Mouse (Mus musculus) liver, adult 2 months (tissue): ENCODE data around the gene Grm5. TPM values are rescaled to one million over a fixed set of nuclear protein-coding genes. Genes with fewer than 3 reads are reported as not detected.

Experiments
- DNase-seq: peaks from one replicate; pipeline ENCODE4 v3.0.0-alpha.2; 2011; ENCODE audit warnings: low read depth, low spot score; ENCODE audit errors: extremely low read depth
- H3K27ac ChIP-seq: fragments of 200-500 bp; replicated peaks from 2 replicates; pipeline ENCODE4 v1.5.1; 2012; ENCODE audit warnings: low read depth, mild to moderate bottlenecking, control low read depth, inconsistent platforms, low read length; ENCODE audit not compliant: insufficient read depth
- H3K27me3 ChIP-seq: fragments of 200-500 bp; 2 replicates; pipeline ENCODE4 v1.6.1; 2012; ENCODE audit warnings: mild to moderate bottlenecking, moderate library complexity, low read length, inconsistent platforms; ENCODE audit not compliant: control insufficient read depth, insufficient read depth
- H3K36me3 ChIP-seq: fragments of 200-500 bp; 2 replicates; pipeline ENCODE4 v1.6.1; 2012; ENCODE audit warnings: low read length, inconsistent platforms; ENCODE audit not compliant: control insufficient read depth, insufficient read depth
- H3K4me1 ChIP-seq: fragments of 200-500 bp; 2 replicates; pipeline ENCODE4 v1.6.1; 2011; ENCODE audit warnings: low read length; ENCODE audit not compliant: control insufficient read depth, insufficient read depth
- H3K4me3 ChIP-seq: fragments of 200-500 bp; 2 replicates; pipeline ENCODE4 v1.5.1; 2011; ENCODE audit warnings: low read depth, mild to moderate bottlenecking, control low read depth, low read length, moderate library complexity; ENCODE audit not compliant: insufficient read depth
- H3K79me2 ChIP-seq: fragments of 200-500 bp; 2 replicates; pipeline ENCODE4 v1.6.1; 2012; ENCODE audit warnings: inconsistent platforms, mild to moderate bottlenecking, low read length, moderate library complexity; ENCODE audit not compliant: control insufficient read depth, insufficient read depth
- H3K9ac ChIP-seq: fragments of 200-500 bp; 2 replicates; pipeline ENCODE4 v1.6.1; 2012; ENCODE audit warnings: low read depth, mild to moderate bottlenecking, control low read depth, inconsistent platforms, low read length
- CTCF ChIP-seq: fragments of 200-500 bp; IDR thresholded peaks from 2 replicates; pipeline ENCODE4 v1.5.1; 2011; ENCODE audit warnings: low read depth, low read length, control low read depth
- POLR2A ChIP-seq: fragments of 200-500 bp; IDR thresholded peaks from 2 replicates; pipeline ENCODE4 v1.6.1; 2011; ENCODE audit warnings: low read length, control low read depth; ENCODE audit not compliant: insufficient read depth; ENCODE audit errors: extremely low read depth
- WGBS: fragments of 180-500 bp; shearing (Covaris S2); methylation state at CpG from one replicate; pipeline ENCODE4 v1.1.7; 2018; 5-methylcytosine and 5-hydroxymethylcytosine counted together
- polyA plus RNA-seq: library from polyadenylated mRNA; depleted of rRNA; stranded (reverse); fragments of >200 nt; gene quantifications from 2 replicates; pipeline ENCODE4 v1.2.3, GENCODE M21; 2012
- total RNA-seq: library from RNA; depleted of rRNA; stranded (reverse); fragments of >200 nt; gene quantifications from 2 replicates; pipeline ENCODE4 v1.2.3, GENCODE M21; 2014

The Grm5 gene
- total and polyA plus RNA-seq, 2 experiments: not detected

- no peak overlapping the region for H3K9ac ChIP-seq
- no peak for TF ChIP-seq CTCF
- no peak for TF ChIP-seq POLR2A
- no peaks in the 10 kb centered on the region for H3K79me2 ChIP-seq
- DNase-seq: no peak
- H3K27ac ChIP-seq: no peak overlapping the region
- no peaks in the 10 kb centered on the region for H3K27me3 ChIP-seq
- no peaks in the 10 kb centered on the region for H3K36me3 ChIP-seq
- no peak overlapping the region for H3K4me3 ChIP-seq
- H3K4me1 ChIP-seq: no peaks in the 10 kb centered on the region
- WGBS: 74% methylated on average over 1 of the region's 1 CpGs
Measured at GRCm38 (mm10) chr7:87716393-87716792, 132.4 kb downstream of the Grm5 start.

GRCm38 (mm10) chr7:87718631-87719030 lies 134.7 kb downstream of the Grm5 start:
- H3K36me3 ChIP-seq: no peaks in the 10 kb centered on the region
- 51% methylated on average over 1 of the region's 1 CpGs for WGBS
- no peak overlapping the region for H3K9ac ChIP-seq
- H3K27me3 ChIP-seq: no peaks in the 10 kb centered on the region
- no peak overlapping the region for H3K4me3 ChIP-seq
- H3K27ac ChIP-seq: no peak overlapping the region
- no peak for DNase-seq
- no peaks in the 10 kb centered on the region for H3K4me1 ChIP-seq
- no peak for TF ChIP-seq CTCF
- no peaks in the 10 kb centered on the region for H3K79me2 ChIP-seq

- no peak overlapping the region for H3K9ac ChIP-seq
- no peak for DNase-seq
- no peak overlapping the region for H3K4me3 ChIP-seq
- no peak overlapping the region for H3K27ac ChIP-seq
- TF ChIP-seq POLR2A: no peak
- no peak for TF ChIP-seq CTCF
- no peaks in the 10 kb centered on the region for H3K4me1 ChIP-seq
- no peaks in the 10 kb centered on the region for H3K36me3 ChIP-seq
- H3K79me2 ChIP-seq: no peaks in the 10 kb centered on the region
- no peaks in the 10 kb centered on the region for H3K27me3 ChIP-seq
Measured at GRCm38 (mm10) chr7:87734511-87734910, 150.5 kb downstream of the Grm5 start.

DNA sequence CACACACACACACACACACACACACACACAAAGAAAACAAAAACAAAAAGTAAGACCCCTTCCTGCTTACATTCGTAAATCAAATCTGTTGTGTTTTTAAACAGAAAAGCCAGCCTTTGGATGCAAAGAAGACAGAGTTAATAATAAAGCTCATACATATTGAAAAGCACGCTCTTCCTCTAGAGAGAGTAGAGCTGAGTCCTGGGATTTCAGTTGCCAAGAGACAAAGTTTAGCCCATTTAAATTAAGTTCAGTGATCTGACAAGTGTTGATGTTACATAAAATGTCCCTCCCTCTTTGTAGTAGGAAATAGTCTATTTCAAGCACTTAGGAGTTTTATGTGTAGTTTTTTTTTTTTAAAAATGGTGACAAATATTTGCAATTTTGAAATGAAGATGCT lies 178.0 kb downstream of the Grm5 start:
- no peak overlapping the region for H3K4me3 ChIP-seq
- DNase-seq: no peak
- no peaks in the 10 kb centered on the region for H3K79me2 ChIP-seq
- WGBS: 68% methylated on average over 2 of the region's 2 CpGs
- no peak for TF ChIP-seq CTCF
- no peak for TF ChIP-seq POLR2A
- no peaks in the 10 kb centered on the region for H3K4me1 ChIP-seq
- H3K27me3 ChIP-seq: no peaks in the 10 kb centered on the region
- H3K36me3 ChIP-seq: no peaks in the 10 kb centered on the region
- H3K27ac ChIP-seq: no peak overlapping the region
- H3K9ac ChIP-seq: no peak overlapping the region

DNA sequence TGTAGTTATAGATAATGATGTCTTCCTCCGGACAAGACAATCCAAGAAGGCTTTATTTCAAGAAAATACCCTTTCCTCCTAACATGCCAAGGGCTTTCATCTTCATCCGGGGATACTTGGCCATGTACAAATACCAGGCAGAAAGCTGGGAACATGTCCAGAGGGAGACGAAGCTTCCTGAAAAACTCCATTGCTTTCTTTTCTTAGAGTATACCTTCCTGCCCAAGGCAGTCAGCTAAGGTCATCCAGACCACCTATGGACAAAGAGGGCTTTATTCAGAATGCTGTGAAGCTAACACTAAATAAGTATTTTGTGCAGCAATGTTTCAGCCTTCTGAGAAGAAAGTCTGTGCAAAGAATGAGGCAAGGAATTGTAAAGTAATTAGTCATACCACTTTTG lies 178.4 kb downstream of the Grm5 start:
- WGBS: 68% methylated on average over 3 of the region's 3 CpGs
- DNase-seq: no peak
- Histone ChIP-seq H3K36me3 (no peaks in the 10 kb centered on the region), H3K27me3 (no peaks in the 10 kb centered on the region), H3K27ac (no peak overlapping the region), H3K4me3 (no peak overlapping the region), H3K79me2 (no peaks in the 10 kb centered on the region), H3K4me1 (no peaks in the 10 kb centered on the region), H3K9ac (no peak overlapping the region)
- no peak for TF ChIP-seq POLR2A
- no peak for TF ChIP-seq CTCF

GRCm38 (mm10) chr7:87787560-87787959 lies 203.6 kb downstream of the Grm5 start:
- 83% methylated on average over 1 of the region's 1 CpGs for WGBS

More at GRCm38 (mm10) chr7:87787560-87787959, 203.6 kb downstream of the Grm5 start:
- H3K9ac ChIP-seq: no peak overlapping the region
- DNase-seq: no peak
- H3K79me2 ChIP-seq: no peaks in the 10 kb centered on the region
- no peak overlapping the region for H3K4me3 ChIP-seq
- TF ChIP-seq CTCF (no peak), POLR2A (no peak)
- H3K36me3 ChIP-seq: no peaks in the 10 kb centered on the region
- H3K27me3 ChIP-seq: no peaks in the 10 kb centered on the region
- no peak overlapping the region for H3K27ac ChIP-seq
- no peaks in the 10 kb centered on the region for H3K4me1 ChIP-seq
